Mouse (Mus musculus): ENCODE measurements around the gene Oser1.
"Not testable (repeated sequence)": the region's sequence is repeated elsewhere in the genome, so short reads cannot be mapped to it uniquely, and the experiment has no call there.

The Oser1 gene

GRCm38 (mm10) chr2:163443543-163443942 lies 19.0 kb upstream of the Oser1 start:
- DNase-seq (ENCODE audit: low read depth) = no peak

- no peak for DNase-seq (ENCODE audit: low read depth)
Measured at GRCm38 (mm10) chr2:163439488-163439887, 15.0 kb upstream of the Oser1 start.

GRCm38 (mm10) chr2:163438619-163439451 lies 14.3 kb upstream of the Oser1 start:
- peak; percentile 71 for DNase-seq (ENCODE audit: low read depth)

DNA sequence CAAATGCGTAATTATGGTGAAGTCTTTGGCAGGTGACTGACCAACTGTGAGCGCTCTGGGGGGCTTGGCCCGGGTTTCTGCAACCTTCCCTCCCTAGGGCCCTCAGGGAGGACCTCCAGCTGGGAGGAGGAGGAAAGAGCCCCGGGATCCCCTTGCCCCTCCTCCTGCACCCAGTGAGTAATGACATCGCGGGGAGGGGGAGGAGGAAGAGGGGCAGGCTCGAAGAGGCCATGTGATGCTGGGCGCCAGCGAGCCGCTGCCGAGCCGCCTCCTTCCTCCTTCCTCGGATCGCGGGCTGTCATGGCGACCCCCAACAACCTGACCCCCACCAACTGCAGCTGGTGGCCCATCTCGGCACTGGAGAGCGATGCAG lies 13.7 kb upstream of the Oser1 start, which contains the start of gene Gdap1l1:
Gene Gdap1l1 (plus strand): TSS at position 231 of the 373 bp plus-strand sequence.
- DNase-seq (ENCODE audit: low read depth) = no peak

DNA sequence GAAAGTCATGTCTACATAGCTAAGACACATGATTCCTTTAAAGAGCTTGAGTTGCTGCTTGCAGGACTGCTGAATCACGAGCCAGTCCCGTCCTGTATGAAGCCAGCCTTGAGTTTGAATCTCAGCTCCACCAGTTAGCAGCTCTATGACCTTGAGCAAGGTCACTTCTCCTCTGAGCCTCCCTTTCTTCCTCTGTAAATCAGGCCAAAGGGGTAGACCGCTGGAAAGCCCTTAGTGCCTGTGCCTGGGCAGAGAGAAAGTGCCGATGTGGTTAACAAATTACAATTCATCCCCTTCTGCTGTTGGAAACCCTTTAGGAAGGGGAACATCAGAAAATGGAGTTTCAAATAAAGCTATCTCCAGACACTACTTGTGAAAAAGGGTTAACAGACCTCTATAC lies 13.3 kb upstream of the Oser1 start:
- DNase-seq (ENCODE audit: low read depth) = no peak

DNA sequence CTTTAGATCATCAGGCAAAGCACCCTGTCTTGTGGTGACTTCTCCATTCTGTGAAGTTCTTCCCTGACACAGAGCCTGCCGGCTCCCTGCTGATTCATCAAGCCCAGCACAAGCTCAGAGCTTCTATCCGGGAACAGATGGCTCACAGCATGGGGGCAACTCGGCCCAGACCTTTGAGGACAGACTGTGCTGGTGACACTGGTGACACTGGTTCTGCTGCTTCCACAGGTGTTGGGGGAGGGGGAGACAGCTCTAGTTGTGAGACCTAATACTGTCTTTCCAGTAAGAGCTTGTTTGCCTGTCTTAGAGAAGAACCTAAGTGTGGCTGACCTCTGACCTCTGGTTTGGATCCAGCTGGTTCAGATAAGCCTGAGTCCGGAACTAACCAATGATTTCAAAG lies 9.5 kb upstream of the Oser1 start:
- DNase-seq (ENCODE audit: low read depth) = no peak

- DNase-seq (ENCODE audit: low read depth) = no peak
Measured at GRCm38 (mm10) chr2:163431289-163431688, 6.8 kb upstream of the Oser1 start.

- no peak for DNase-seq (ENCODE audit: low read depth)
Measured at GRCm38 (mm10) chr2:163428346-163429011, 4.0 kb upstream of the Oser1 start.

DNA sequence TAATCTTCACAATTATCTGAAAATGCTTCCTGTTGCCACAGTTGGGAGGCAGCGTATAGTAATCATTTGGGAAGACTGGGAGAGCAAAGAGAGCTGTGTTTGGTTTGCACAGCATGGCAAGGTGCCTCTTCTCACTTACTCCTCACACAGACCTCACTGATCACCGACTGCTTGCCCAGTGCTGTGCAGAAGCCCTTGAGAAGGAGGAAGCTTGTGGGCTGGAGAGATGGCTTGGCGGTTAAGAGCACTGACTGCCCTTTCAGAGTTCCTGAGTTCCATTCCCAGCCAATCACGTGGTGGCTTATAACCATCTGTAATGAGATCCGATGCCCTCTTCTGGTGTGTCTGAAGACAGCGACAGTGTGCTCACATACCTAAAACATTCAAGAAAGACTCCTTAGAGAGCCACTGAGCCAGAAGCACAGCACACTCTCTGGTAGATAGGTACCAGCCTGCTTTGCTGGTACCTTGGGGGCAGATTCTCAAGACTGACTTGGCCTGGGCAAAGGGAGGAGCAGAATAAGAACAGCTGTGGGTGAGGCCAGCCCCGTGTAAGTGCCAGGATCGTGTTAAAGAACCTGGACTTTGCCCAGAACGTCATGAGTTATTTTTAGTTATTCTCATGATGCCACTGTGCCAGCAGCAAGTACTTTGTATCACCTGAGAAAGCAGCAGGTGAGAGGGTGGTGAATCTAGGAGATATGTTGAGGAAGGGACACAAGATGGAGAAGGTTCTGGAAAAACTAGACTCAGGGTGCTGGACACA lies 1.4 kb downstream of the Oser1 start:
- no peak for DNase-seq (ENCODE audit: low read depth)

- peak; percentile 49 for DNase-seq (ENCODE audit: low read depth)
Measured at GRCm38 (mm10) chr2:163420366-163420886, 4.1 kb downstream of the Oser1 start.

DNA sequence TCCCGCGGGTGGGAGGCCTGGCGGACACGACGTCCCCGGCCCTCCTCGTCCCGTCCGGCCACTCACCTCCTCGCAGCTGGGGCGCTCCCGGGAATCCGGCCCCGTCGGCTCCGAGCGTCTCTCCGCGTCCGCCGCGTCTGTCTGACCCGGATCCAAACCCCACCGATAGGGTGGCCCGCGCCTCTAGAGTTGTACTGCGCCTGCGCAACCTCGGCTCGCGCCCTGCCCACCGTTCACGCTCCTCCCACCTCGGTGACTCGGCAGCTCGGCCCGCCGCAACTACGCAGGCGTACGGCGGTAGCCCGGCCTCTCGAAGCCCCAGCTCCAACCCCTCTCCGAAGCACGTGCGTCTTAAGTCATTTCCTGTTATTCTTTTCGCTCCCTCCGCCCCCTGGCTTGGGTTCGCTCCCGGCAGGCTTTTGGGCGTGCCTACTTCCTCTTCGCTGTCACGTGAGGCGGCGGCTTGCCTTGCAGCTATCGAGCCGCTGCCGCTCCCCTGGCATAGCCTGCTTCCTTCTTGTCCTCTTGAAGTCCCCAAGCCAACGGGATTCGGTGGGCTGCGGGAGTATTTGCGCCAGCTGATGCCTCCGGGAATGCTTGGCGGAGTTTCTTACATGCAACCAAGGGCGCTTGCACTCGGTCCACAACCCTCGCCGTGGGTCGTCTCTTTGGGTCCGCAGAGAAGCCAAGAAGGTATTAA lies 5.0 kb downstream of the Oser1 start:
- DNase-seq (ENCODE audit: low read depth) = peak; percentile 98

DNA sequence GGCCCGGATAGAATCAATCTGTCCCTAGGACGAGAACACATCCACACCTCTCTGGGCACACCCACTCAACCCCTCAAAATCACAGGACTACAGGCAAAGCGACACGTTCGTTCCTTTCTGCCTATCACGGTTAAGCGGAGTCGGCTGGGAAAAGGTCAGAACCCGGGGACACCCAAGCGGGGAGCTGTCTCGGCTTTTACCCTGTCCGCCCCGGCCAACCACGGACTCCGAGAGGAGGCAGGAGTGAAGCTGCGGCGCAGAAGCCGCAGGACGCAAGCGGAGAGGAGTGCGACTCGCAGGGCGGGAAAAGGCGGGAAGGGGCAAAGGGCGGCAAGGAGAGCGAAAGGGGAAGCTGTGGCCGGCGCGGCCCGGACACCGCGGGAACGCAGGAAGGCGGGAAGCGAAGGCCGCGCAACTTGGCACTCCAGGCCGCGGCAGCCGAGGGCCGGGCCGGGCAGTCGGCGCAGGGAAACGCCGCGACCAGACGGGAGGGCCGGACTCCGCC lies 5.6 kb downstream of the Oser1 start:
- DNase-seq (ENCODE audit: low read depth) = no peak

- no peak for DNase-seq (ENCODE audit: low read depth)
Measured at GRCm38 (mm10) chr2:163417830-163418229, 6.7 kb downstream of the Oser1 start.

- no peak for DNase-seq (ENCODE audit: low read depth)
Measured at GRCm38 (mm10) chr2:163417026-163417425, 7.5 kb downstream of the Oser1 start.

DNA sequence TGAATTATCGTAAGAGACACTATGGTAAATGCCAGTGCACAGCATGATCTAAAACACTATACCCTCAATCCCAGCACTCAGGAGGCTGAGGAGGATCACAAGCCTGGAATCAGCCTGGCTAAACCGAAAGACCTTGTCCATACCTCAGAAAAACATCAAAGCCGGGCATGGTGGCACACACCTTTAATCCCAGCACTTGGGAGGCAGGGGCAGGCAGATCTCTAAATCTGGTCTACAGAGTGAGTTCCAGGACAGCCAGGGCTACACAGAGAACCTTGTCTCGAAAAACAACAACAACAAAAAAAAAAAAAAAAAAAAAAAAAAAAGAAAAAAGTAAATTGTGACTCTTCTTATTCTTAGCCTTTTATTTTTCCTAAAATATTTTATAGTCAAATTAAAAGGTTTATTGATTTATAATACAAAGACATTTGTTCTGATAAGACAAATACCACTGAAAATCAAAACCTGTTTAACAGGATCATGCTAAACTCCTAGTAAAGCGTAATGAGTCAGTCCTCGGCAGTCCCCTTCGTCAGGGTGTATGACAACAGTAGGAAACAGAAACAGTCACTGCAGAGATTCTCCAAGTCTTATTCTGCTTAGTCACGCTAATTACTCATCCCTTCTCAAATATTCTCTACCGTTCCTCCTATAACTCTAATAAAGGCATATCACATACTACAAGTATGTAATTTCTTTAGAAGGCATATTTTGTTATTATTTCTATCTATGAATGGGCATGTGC lies 11.5 kb downstream of the Oser1 start:
- no peak for DNase-seq (ENCODE audit: low read depth)

DNA sequence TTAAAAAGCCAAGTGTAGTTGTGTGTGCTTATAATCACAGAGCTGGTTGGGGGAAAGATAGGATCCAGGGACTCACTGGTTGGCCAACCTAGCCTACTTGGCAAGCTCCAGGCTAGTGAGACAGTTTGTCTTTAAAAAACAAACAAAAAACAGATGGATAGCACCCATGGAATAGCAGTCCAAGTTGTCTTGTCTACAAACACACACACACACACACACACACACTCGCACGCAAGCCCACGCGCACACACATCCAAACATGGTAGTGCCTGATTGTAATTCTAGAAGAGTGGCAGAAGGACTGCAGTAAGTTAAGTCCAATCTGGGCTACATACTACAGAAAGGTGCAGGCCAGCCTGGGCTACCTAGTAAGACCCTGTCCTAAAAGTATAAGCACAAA lies 12.1 kb downstream of the Oser1 start:
- DNase-seq (ENCODE audit: low read depth) = no peak

GRCm38 (mm10) chr2:163411840-163412239 lies 12.7 kb downstream of the Oser1 start:
- no peak for DNase-seq (ENCODE audit: low read depth)

GRCm38 (mm10) chr2:163411344-163411743 lies 13.2 kb downstream of the Oser1 start:
- not testable (repeated sequence) for DNase-seq (ENCODE audit: low read depth)

- DNase-seq (ENCODE audit: low read depth) = no peak
Measured at GRCm38 (mm10) chr2:163410211-163410610, 14.3 kb downstream of the Oser1 start.

- no peak for DNase-seq (ENCODE audit: low read depth)
Measured at GRCm38 (mm10) chr2:163404037-163404815, 20.3 kb downstream of the Oser1 start.

All from NIH3T3 (cell line).